Mouse (Mus musculus) left cerebral cortex, postnatal 4 days (tissue): ENCODE results near the gene Nkrf. TPM values are rescaled to one million over a fixed set of nuclear protein-coding genes. Genes with fewer than 3 reads are reported as not detected.
"Not testable (repeated sequence)": the region's sequence is repeated elsewhere in the genome, so short reads cannot be mapped to it uniquely, and the experiment has no call there.

Experiments
- DNase-seq: peaks from one replicate; pipeline ENCODE4 v3.0.0-alpha.2; 2022
- intact Hi-C: fragments of 180-260 bp; cut with DNase I; formaldehyde crosslinking; loops from one replicate; pipeline ENCODE4 v1.15.1; 2025
- total RNA-seq, 2 experiments: library from RNA; stranded (reverse); gene quantifications; 2 replicates each; pipeline ENCODE4 v1.2.3; 2021

Nkrf gene
- 10 to 100 TPM; 26.0 to 26.7 TPM for total RNA-seq

DNA sequence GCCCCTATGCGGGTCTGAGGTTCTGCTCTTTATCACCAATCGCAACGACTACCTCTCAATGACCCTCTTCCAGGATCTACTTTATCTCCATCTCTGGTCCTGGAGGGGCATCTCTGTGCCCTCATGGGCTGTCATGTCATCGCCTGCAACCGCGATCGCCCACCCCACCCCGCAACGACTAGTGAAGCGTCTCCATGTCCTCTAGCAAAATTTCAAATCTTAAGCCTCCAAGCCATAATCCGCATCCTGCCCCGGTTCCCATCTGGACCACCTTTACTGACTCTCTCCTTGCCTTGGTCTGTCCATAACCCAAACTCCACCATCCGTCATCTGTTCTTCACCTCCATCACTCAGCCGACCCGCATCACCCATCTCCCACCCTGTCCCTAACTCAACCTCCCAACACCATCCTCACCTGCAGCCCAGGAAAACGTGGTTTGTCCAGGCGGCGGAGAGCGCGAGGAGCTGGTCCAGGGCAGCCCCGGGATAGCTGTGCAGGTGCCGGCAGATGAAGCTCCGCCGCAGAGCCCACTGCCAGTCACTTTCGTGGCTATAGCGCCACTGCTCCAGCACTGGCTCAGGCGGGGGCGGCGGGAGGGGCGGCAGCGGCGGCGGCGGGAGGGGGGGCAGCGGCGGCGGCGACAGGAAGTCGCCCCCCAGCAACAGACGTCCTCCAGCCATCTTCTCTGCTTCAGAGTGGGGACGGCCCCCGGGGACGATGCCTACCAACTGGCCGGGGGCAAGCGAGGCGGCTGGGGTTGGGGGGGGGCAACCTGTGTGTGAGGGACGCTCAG is at the start of gene Nkrf:
Gene Nkrf (minus strand): TSS at position 579 of the 794 bp plus-strand sequence.
- DNase-seq = peak; percentile 53
- intact Hi-C loops = loop anchor here (10.0 kb wide), 1 partner anchor 268 kb away; no protein-coding TSS in a partner anchor

- intact Hi-C loops = no loop called here
- no peak for DNase-seq
Observed at GRCm38 (mm10) chrX:36941106-36941505, 38.4 kb upstream of the Nkrf start.

GRCm38 (mm10) chrX:36939806-36940413 is 37.2 kb upstream of the Nkrf start:
- DNase-seq = peak; percentile 10
- intact Hi-C loops = no loop called here

DNA sequence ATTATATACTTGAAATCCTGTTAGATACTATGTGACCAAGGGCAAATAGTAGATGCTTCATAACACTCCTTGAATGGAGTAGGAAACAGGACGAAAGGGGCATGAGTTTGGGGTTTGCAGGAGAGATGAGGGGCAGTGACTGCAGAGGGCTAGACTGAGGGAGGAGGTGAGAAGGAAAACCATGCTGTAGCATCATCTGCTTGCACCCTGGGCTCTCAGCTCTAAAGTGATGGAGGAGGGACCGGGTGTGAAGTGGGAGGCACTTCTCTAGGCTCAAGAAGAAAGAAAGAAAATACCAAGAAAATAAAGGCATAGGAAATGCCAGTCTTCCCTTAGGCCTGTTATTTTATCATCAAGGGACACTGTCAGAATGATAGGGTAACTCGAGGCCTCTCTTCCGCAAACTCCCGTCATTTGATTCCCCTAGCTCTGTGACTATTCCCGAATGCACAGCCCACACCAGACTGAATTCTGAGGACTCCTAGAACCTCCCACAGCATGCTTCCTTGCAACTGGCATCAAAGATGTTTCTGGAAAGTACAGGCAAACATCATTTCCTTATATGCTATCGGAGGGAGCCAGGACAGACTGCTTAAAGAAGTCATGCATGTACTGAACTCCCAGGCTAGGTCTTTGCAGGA is 32.7 kb upstream of the Nkrf start:
- no peak for DNase-seq

GRCm38 (mm10) chrX:36930574-36930973 is 27.9 kb upstream of the Nkrf start:
- intact Hi-C loops = no loop called here
- no peak for DNase-seq

More for the DNA sequence above, 32.7 kb upstream of the Nkrf start:
- intact Hi-C loops = no loop called here

DNA sequence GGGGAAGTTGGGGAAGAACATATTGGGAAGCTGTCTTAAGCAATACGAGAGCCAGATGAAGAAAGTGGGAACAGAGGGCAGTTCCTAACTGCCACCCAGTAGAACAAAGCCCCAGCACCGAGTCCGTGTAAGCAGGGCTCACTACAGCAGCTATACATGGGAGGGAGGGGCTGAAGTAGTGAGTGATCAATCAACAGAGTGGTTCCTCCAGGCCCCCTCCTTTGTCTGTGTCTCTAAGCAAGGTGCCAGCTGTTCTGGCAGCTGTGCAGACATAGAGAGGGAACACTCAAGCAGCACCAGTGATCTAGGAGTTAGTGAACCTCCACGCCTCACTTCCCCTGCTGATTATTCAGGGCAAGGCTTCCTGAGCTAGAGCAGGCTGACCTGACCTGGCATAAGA is 27.0 kb upstream of the Nkrf start:
- intact Hi-C loops = loop anchor here (10.0 kb wide), 2 partner anchors 45 to 95 kb away; no protein-coding TSS in a partner anchor

GRCm38 (mm10) chrX:36928791-36929190 is 26.1 kb upstream of the Nkrf start:
- no peak for DNase-seq
- intact Hi-C loops = loop anchor here (10.0 kb wide), 2 partner anchors 46 to 96 kb away; no protein-coding TSS in a partner anchor

More for the DNA sequence above, 27.0 kb upstream of the Nkrf start:
- no peak for DNase-seq

DNA sequence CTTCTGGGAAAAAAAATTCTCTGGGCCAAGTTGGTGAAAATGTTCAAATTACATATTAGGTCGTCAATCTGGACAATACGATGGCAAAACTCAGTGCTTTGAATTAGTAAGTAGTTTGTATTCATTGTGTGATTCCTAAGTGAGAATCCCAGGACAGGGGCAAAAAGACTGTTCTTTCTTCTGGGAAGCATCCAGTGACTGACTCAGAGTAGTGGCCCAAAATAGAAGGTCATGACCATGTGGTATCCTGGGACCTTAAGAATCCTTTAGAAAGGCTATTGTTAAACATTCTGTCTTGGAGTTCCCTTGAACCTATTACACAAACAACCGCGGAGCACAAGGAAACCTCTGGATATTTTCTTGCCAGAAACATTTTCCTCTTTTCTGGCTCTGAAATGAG is 18.6 kb upstream of the Nkrf start:
- intact Hi-C loops = loop anchor here (10.0 kb wide), 2 partner anchors 53 to 103 kb away; no protein-coding TSS in a partner anchor
- DNase-seq = no peak

- intact Hi-C loops = no loop called here
- DNase-seq = no peak
Observed at GRCm38 (mm10) chrX:36917749-36918148, 15.1 kb upstream of the Nkrf start.

DNA sequence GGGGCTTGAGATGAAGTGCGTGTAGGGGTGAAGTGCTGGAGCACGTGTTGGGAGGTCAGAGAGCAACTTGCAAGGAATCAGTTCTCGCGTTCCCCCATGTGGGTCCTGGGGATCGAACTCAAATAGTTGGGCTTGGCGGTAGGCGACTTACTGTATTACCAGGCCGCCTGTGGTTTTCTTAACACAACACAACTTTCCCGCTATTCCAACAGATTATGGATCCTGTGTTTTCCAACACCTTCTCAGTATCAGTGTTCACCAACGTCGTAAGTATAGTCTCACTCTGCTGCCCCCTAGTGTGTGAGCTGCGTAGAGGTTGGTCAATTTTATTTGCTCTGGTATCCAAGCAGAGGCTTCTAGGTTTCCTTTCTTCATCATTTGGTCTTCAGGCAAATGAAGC is 8.6 kb upstream of the Nkrf start:
- intact Hi-C loops = no loop called here
- peak; percentile 40 for DNase-seq

DNA sequence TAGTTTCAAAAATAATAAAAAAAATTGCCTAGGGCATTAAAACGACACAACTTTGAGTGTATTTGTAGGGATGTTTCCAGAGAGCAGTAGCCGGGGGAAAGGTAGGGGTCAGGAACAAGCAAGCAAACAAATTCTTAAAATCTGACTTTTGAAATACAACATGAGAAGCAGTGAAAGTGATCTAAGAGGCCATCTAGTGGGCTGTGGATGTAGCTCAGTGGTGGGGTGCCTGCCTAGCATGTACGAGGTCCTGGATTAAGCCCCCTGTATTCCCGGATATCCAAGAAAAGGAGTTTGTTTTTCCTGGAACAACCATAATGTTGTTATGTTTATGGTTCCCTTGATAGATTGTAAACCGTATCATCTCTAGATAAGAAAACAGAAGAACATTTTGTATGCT is 3.8 kb upstream of the Nkrf start:
- no peak for DNase-seq
- intact Hi-C loops = loop anchor here (10.0 kb wide), 1 partner anchor 272 kb away; no protein-coding TSS in a partner anchor

DNA sequence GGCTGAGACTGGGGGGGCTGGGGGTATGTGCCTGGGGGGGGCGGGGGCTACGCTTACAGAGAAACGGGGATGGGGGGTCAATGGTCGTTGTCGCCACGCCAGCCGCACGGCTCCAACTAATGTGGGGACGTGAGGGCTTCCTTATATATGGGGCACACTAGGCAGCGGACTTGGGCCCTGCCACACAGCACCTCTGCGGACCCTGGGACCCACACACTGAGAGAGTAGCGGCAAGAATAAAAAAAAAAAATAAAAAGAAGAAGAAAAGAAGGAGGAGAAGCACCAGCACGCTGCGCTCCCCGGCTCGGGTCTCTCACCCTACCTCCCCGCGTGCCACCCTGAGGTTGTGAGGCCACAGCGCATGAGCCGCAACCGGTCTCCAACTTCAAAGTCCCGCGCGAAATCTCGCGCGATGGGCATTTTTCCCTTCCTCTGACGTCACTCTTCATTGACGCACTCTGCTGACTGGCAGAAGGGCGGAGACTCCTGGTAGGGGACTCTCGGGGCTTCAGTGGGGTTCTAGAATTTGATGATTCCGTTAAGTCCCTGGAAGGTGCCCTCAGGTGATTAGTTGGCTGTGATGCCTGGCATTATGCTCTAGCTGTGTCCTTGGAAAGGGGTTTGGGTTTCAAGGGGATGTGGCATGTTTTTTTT is 543 bp upstream of the Nkrf start:
- DNase-seq = peak; percentile 92
- intact Hi-C loops = loop anchor here (10.0 kb wide), 1 partner anchor 268 kb away; no protein-coding TSS in a partner anchor

DNA sequence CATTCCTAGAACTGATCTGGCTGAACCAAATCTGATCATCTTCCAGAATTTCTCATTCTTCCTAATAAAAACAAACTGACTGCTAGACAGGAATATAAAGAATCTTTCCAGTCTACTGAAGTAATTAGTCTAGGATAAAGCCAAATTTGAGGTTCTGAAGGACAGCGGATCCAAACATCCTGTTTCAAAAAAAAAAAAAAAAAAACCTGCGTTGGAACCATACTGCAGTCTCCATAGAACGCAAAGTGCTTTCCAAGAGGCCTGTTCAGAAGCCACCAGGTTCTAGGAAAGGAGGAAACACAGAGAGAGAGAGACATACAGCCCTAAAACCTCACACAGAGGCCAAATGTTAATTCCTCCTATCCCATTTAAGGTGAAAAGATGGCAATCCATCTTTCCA is 1.0 kb downstream of the Nkrf start:
- intact Hi-C loops = loop anchor here (10.0 kb wide), 1 partner anchor 267 kb away; no protein-coding TSS in a partner anchor

DNA sequence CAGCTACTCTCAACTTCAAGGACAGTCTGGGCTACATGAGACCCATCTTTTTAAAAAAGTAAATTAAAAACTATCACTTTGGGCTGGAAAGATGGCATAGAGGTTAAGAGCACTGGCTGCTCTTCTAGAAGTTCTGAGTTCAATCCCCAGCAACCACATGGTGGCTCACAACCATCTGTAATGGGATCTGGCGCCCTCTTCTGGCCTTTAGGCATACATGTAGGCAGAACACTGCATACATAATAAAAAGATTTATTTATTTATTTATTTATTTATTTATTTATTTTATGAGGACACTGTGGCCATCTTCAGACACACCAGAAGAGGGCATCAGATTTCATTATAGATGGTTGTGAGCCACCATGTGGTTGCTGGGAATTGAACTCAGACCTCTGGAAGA is 3.8 kb downstream of the Nkrf start:
- DNase-seq, intact Hi-C loops: not testable (repeated sequence)

More for the DNA sequence above, 1.0 kb downstream of the Nkrf start:
- DNase-seq = no peak

DNA sequence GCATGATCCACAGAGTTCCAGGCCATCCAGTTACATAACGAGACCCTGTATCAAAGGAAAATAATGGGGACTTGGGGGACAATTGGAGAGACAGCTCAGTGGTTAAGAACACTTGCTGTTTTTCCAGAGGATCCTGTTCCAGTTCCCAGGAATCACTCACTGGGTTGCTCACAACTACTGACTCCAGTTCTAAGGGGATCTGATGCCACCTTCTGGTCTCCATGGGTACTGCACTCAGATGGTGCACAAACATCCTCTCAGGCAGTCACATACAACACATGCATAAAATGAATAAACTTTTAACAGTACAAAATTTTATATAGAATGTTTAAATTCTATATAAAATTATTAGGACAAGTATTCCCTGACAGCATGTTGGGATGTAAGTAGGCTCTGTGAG is 18.0 kb downstream of the Nkrf start:
- DNase-seq = peak; percentile 11
- intact Hi-C loops = no loop called here

GRCm38 (mm10) chrX:36874704-36875128 is 28.0 kb downstream of the Nkrf start:
- intact Hi-C loops = no loop called here
- no peak for DNase-seq

DNA sequence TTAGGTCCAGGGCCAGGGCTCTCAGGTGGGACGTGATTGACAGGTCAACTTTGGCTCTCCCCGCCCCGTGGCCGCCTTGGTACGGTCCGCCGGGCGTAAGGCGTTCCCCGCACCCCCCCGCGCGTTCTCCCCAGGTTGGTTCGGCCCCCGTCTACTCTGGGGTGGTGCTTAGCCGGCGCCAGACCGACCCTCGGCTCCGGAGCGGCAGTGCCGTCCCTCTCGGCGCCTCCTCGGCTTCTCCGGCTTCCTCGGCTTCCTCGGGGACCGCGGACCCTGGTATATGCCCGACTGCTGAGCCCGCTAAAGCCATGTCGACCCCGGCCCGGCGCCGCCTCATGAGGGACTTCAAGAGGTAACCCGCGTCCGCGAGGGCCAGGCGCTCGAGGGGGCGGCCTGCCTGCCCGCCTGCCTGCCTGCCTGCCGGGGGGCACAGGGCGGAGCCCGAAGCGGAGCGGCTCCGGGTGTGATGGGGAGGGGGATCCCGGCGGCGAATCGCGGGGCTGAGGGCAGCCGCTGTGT is 28.5 kb downstream of the Nkrf start:
- intact Hi-C loops = no loop called here
- DNase-seq = peak; percentile 88

DNA sequence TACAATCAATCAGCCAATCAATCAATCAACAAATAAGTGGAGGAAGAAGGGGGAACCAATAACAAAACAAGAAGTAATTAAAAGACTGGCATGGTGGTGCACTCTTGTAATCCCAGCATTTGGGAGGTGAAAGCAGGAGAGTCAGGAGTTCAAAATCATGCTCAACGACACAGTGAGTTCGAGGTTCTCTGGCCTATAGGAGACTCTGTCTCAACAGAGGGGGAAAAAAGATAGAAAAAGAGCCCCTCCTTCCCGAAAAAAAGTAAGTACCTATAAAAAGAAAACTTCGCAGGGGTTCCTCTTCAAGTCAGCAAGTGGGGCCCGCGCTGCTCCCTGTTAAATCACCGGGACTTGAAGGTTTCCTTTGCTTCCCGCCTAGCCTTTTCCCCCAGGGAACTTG is 28.9 kb downstream of the Nkrf start, which contains the start of the genes Ube2a and C330007P06Rik:
Gene Ube2a (plus strand): TSS at position 136 of the 400 bp plus-strand sequence.
Gene C330007P06Rik (minus strand): TSS at position 347 of the 400 bp plus-strand sequence.
- no peak for DNase-seq
- intact Hi-C loops = no loop called here

- intact Hi-C loops = no loop called here
- no peak for DNase-seq
Observed at GRCm38 (mm10) chrX:36870372-36870771, 32.3 kb downstream of the Nkrf start.
